Mouse (Mus musculus): ENCODE results near the gene Zfp746. TPM values are rescaled to one million over a fixed set of nuclear protein-coding genes. Genes with fewer than 3 reads are reported as not detected.

Gene Zfp746
- total and polyA plus RNA-seq, 2 experiments, result 8.9 to 14.4 TPM

DNA sequence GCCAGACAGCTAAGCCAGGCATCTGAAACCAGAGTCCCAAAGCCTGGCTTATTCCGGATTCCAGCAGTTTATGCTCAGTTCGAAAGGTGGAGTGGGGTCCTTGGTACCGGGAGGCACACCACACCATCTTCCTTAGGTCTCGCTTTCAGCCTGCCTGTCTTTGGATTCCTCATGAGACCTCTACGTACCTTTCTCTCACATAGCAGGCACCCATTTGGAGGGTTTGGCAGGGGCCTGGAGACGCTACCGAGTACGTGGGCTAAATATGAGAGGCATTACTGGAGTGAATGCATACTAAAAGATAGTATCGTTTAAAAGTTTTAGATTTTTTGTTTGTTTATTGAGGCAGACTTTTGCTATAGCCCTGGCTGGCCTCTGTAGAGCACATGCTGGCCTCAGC lies 69.6 kb downstream of the Zfp746 start:
- no peak overlapping the region for H3K4me3 ChIP-seq (ENCODE audit: insufficient read depth, low read depth, low read length)
- no peaks in the 10 kb centered on the region for H3K36me3 ChIP-seq (ENCODE audit: control insufficient read depth, insufficient read depth, low read length)
- no peak overlapping the region for H3K9ac ChIP-seq (ENCODE audit: low read depth, low read length)
- H3K27me3 ChIP-seq (ENCODE audit: control insufficient read depth, insufficient read depth, low read length), result no peaks in the 10 kb centered on the region
- no peaks in the 10 kb centered on the region for H3K79me2 ChIP-seq (ENCODE audit: control insufficient read depth, insufficient read depth, low read length)
- no peak for TF ChIP-seq CTCF (IDR thresholded peaks at IDR 0.05; ENCODE audit: low read depth, low read length)
- no peak for TF ChIP-seq POLR2A (IDR thresholded peaks at IDR 0.05; ENCODE audit: extremely low read depth, insufficient read depth, low read length)
- 94% methylated on average over 9 of the region's 9 CpGs for WGBS
- H3K27ac ChIP-seq (replicated peaks; ENCODE audit: insufficient read depth, low read depth, low read length), result no peak overlapping the region
- no peaks in the 10 kb centered on the region for H3K4me1 ChIP-seq (ENCODE audit: control insufficient read depth, insufficient read depth, low read length)
- DNase-seq (ENCODE audit: extremely low read depth, low read depth, low spot score), result no peak

DNA sequence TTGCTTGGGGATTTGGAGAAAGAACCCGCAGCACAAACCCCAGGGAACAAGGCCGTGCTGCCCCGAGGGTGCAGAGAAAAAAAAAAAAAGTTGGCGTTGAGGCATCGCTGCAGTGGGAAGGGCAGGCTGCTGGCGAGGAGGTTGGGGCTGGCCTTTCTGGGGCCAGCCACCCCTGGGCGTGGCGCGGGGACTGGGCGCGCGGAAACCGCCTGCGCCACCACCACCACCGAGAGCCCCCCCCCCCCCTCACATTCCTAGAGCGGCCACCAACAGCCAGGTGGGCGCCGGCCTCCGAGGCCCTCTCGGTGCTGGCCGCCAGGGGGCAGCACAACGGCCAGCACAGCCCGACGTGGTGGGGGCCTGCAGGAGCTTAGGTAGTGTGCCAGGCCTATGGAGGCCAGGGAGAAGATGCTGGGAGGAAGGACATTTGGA lies 70.3 kb downstream of the Zfp746 start:
- TF ChIP-seq CTCF (IDR thresholded peaks at IDR 0.05; ENCODE audit: low read depth, low read length) (peak; percentile 79), POLR2A (IDR thresholded peaks at IDR 0.05; ENCODE audit: extremely low read depth, insufficient read depth, low read length) (no peak)
- under 1% methylated on average over 23 of the region's 24 CpGs for WGBS
- no peaks in the 10 kb centered on the region for H3K27me3 ChIP-seq (ENCODE audit: control insufficient read depth, insufficient read depth, low read length)
- no peaks in the 10 kb centered on the region for H3K4me1 ChIP-seq (ENCODE audit: control insufficient read depth, insufficient read depth, low read length)
- no peaks in the 10 kb centered on the region for H3K79me2 ChIP-seq (ENCODE audit: control insufficient read depth, insufficient read depth, low read length)
- no peak for DNase-seq (ENCODE audit: extremely low read depth, low read depth, low spot score)
- H3K4me3 ChIP-seq (ENCODE audit: insufficient read depth, low read depth, low read length), result peak overlapping the region; percentile 1
- H3K36me3 ChIP-seq (ENCODE audit: control insufficient read depth, insufficient read depth, low read length), result no peaks in the 10 kb centered on the region
- no peak overlapping the region; the same call in 1 of the 2 replicates for H3K9ac ChIP-seq (ENCODE audit: low read depth, low read length)
- no peak overlapping the region for H3K27ac ChIP-seq (replicated peaks; ENCODE audit: insufficient read depth, low read depth, low read length)

Other genes with a start within 250 kb of the Zfp746 start
- 3.0 TPM in 2 replicates for gene Zfp282, start 209.4 kb downstream of the Zfp746 start, total RNA-seq (2014; rRNA removed)
- gene Zfp282, start 209.4 kb downstream of the Zfp746 start, polyA plus RNA-seq (2012; rRNA removed), result 1.7 and 2.6 TPM in 2 replicates
- 3.3 and 4.2 TPM in 2 replicates for gene Zfp212, start 166.1 kb downstream of the Zfp746 start, total RNA-seq (2014; rRNA removed)
- 4.9 and 5.0 TPM in 2 replicates for gene Zfp212, start 166.1 kb downstream of the Zfp746 start, polyA plus RNA-seq (2012; rRNA removed)
- gene Zfp956, start 133.2 kb downstream of the Zfp746 start, total RNA-seq (2014; rRNA removed), result 2.7 and 3.2 TPM in 2 replicates
- 3.4 and 4.7 TPM in 2 replicates for gene Zfp956, start 133.2 kb downstream of the Zfp746 start, polyA plus RNA-seq (2012; rRNA removed)
- gene Zfp777, start 37.7 kb downstream of the Zfp746 start, total RNA-seq (2014; rRNA removed), result 2.8 and 3.3 TPM in 2 replicates
- gene Zfp777, start 37.7 kb downstream of the Zfp746 start, polyA plus RNA-seq (2012; rRNA removed), result 5.7 and 6.4 TPM in 2 replicates